Mouse (Mus musculus) erythroblast, embryonic 14.5 days (primary cell): Measurements from ENCODE around the gene Nexmif.

Experiments used
- GATA1 ChIP-seq: IDR thresholded peaks from 2 replicates; pipeline ENCODE4 v1.6.1; 2012; ENCODE audit warnings: low read length, inconsistent platforms, mixed read lengths
- TAL1 ChIP-seq: IDR thresholded peaks from 3 replicates; pipeline ENCODE4 v1.6.1; 2012; ENCODE audit warnings: low read length, inconsistent platforms, mixed read lengths

DNA sequence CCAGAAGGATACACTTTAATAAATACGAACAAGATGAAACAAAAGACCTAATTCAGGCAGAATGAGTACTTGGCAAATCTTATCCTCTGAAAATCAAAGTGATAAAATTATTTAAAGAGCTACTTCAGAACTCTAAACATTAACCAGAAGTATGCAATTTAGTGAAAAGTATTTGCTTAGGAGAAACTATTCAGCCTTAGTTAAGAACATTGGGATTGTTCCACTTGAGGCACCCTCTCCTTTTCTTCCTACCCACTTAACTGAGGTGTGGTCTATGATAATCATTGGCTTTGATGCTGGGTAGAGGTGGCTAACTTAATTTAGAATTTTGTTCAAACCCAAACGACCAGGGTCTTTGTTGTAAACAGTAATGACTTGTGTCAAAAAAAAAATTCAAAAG, 146.1 kb downstream of the Nexmif start:
- TF ChIP-seq GATA1: no peak
- no peak for TF ChIP-seq TAL1
